Mouse (Mus musculus) effector memory CD4-positive, alpha-beta T cell, adult 7 months (primary cell): Measurements from ENCODE around the gene Dnah7b. TPM values are rescaled to one million over a fixed set of nuclear protein-coding genes. Genes with fewer than 3 reads are reported as not detected.

Experiments
- polyA plus RNA-seq: library from polyadenylated mRNA; unstranded; fragments of 100-300 nt; shearing (Covaris generic); gene quantifications from one replicate; pipeline ENCODE4 v1.2.1, GENCODE M21; 2017

Dnah7b gene
- polyA plus RNA-seq: 0.26 TPM

DNA sequence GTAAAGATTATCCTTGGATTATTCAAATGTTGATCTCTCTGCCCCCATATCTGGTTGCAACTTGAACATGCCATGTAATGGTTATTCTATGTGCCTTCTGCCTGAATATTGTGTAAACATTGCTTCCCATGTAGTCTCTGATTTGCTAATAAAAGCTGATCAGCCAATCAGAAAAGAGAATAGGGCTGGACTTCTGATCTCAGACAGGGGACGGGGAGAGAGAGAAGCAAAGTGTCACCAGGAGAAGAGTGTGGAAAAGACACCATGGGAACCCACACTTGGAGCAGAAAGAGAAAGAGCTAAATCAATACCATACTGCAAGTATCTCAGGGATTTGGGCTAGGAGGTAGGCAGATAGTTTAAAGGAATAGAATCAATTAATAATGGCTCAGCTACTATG, at the start of gene Dnah7b:
Gene Dnah7b, plus strand, starts transcription at position 301 of the 400 bp plus-strand sequence.

Other genes starting within 250 kb of the Dnah7b start
- gene Gm5269, start 176.0 kb upstream of the Dnah7b start, polyA plus RNA-seq: not detected
- gene Slc40a1, start 139.8 kb upstream of the Dnah7b start, polyA plus RNA-seq: not detected